Mouse (Mus musculus) heart, adult 18-20 months (tissue): ENCODE results near the gene Ephb2. TPM values are rescaled to one million over a fixed set of nuclear protein-coding genes. Genes with fewer than 3 reads are reported as not detected.

Experiments
- DNase-seq, 2 experiments: peaks; one replicate each; pipeline ENCODE4 v3.0.0; 2021 to 2022; ENCODE audit warnings: mixed read lengths in 1 of 2
- total RNA-seq, 2 experiments: library from RNA; stranded (reverse); gene quantifications; 2 replicates each; pipeline ENCODE4 v1.2.3; 2021

Ephb2 gene
- total RNA-seq, 2 experiments from 2014 or later = 0.89 to 0.90 TPM

- DNase-seq = no peak
Measured at GRCm38 (mm10) chr4:136701236-136701635, 134.6 kb downstream of the Ephb2 start.

- no peak for DNase-seq
Measured at GRCm38 (mm10) chr4:136699084-136699450, 136.7 kb downstream of the Ephb2 start.

- DNase-seq = no peak
Measured at GRCm38 (mm10) chr4:136698404-136699083, 137.2 kb downstream of the Ephb2 start.

- no peak for DNase-seq
Measured at GRCm38 (mm10) chr4:136697325-136697724, 138.5 kb downstream of the Ephb2 start.

- DNase-seq = peak; percentile 24 to 73
Measured at GRCm38 (mm10) chr4:136696381-136696925, 139.3 kb downstream of the Ephb2 start.

GRCm38 (mm10) chr4:136695696-136696095, 140.1 kb downstream of the Ephb2 start:
- DNase-seq = no peak

GRCm38 (mm10) chr4:136690034-136690433, 145.8 kb downstream of the Ephb2 start:
- DNase-seq = no peak

GRCm38 (mm10) chr4:136688113-136688512, 147.7 kb downstream of the Ephb2 start:
- DNase-seq = no peak

GRCm38 (mm10) chr4:136685431-136685869, 150.3 kb downstream of the Ephb2 start:
- DNase-seq = no peak

GRCm38 (mm10) chr4:136684485-136684884, 151.3 kb downstream of the Ephb2 start:
- DNase-seq = no peak

GRCm38 (mm10) chr4:136680641-136681040, 155.1 kb downstream of the Ephb2 start:
- no peak for DNase-seq

GRCm38 (mm10) chr4:136679221-136679620, 156.6 kb downstream of the Ephb2 start:
- DNase-seq = no peak

- peak; percentile 72 to 92 for DNase-seq
Measured at GRCm38 (mm10) chr4:136678480-136678879, 157.3 kb downstream of the Ephb2 start.

- DNase-seq = no peak
Measured at GRCm38 (mm10) chr4:136675439-136675838, 160.3 kb downstream of the Ephb2 start.

- no peak for DNase-seq
Measured at GRCm38 (mm10) chr4:136672335-136673090, 163.3 kb downstream of the Ephb2 start.

- no peak for DNase-seq
Measured at GRCm38 (mm10) chr4:136667757-136668156, 168.0 kb downstream of the Ephb2 start.

GRCm38 (mm10) chr4:136666002-136666401, 169.8 kb downstream of the Ephb2 start:
- no peak for DNase-seq

GRCm38 (mm10) chr4:136665068-136665467, 170.7 kb downstream of the Ephb2 start:
- DNase-seq = no peak

- DNase-seq = no peak
Measured at GRCm38 (mm10) chr4:136657914-136658313, 177.9 kb downstream of the Ephb2 start.

GRCm38 (mm10) chr4:136653692-136654234, 182.0 kb downstream of the Ephb2 start:
- DNase-seq = no peak

- no peak for DNase-seq
Measured at GRCm38 (mm10) chr4:136653019-136653418, 182.8 kb downstream of the Ephb2 start.

- DNase-seq = no peak
Measured at GRCm38 (mm10) chr4:136652528-136652910, 183.3 kb downstream of the Ephb2 start.

GRCm38 (mm10) chr4:136651882-136652527, 183.8 kb downstream of the Ephb2 start:
- no peak for DNase-seq
